Mouse (Mus musculus): ENCODE measurements around the gene Rras2.

DNA sequence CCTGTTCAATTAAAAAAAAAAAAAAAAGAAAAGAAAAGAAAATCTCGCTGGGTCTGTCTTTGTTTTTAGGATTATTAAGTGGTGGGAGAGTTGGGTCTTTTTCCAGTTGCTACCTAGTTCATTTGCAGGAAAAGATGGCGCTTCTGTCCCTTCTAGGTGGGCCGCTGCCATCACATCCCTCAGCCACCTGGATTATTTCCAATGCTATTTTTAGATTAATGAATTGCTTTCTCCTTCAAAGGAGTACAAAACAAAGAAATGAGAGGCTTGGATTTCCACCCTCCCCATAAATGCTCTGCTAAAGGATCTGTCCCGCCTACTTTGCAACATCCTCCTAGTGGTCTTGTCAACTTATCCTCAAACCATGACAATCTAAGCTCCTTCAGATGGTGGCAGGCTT is 76.2 kb downstream of the Rras2 start:
- TF ChIP-seq MYOG (IDR thresholded peaks at IDR 0.05; ENCODE audit: control insufficient read depth in 1 of 3, insufficient read depth in 1 of 3, insufficient read length in 2 of 3, low read depth in 2 of 3): no peak
- no peak for TF ChIP-seq POLR2A (IDR thresholded peaks at IDR 0.05; ENCODE audit: insufficient read length, low read depth)
- no peak for TF ChIP-seq TCF3 (IDR thresholded peaks at IDR 0.05; ENCODE audit: insufficient read length, low read depth)
- no peak for TF ChIP-seq TCF12 (IDR thresholded peaks at IDR 0.05; ENCODE audit: insufficient read depth, poor library complexity, severe bottlenecking)
- no peak for TF ChIP-seq POLR2AphosphoS2 (IDR thresholded peaks at IDR 0.05; ENCODE audit: insufficient read length, low read depth)
